Mouse (Mus musculus): ENCODE results near the gene Lima1.

- TF ChIP-seq POLR2A (IDR thresholded peaks at IDR 0.05; ENCODE audit: borderline replicate concordance, extremely low read depth, insufficient read depth, insufficient read length, poor library complexity, severe bottlenecking): no peak
- TF ChIP-seq CTCF (IDR thresholded peaks at IDR 0.05; ENCODE audit: borderline replicate concordance, extremely low read depth, insufficient read depth, insufficient read length): no peak
Measured at GRCm38 (mm10) chr15:99866450-99867221, 8.6 kb downstream of the Lima1 start.

All from brain, embryonic 14.5 days (tissue).